Mouse (Mus musculus): Measurements from ENCODE around the gene Otulin.

Otulin gene

GRCm38 (mm10) chr15:27550358-27550992 lies 80.0 kb downstream of the Otulin start:
- DNase-seq (ENCODE audit: low read depth) = no peak

- DNase-seq (ENCODE audit: low read depth) = no peak
These were observed 80.6 kb downstream of the Otulin start for GRCm38 (mm10) chr15:27549878-27550277.

- no peak for DNase-seq (ENCODE audit: low read depth)
These were observed 81.4 kb downstream of the Otulin start for GRCm38 (mm10) chr15:27549071-27549470.

GRCm38 (mm10) chr15:27548110-27548509 lies 82.4 kb downstream of the Otulin start:
- no peak for DNase-seq (ENCODE audit: low read depth)

GRCm38 (mm10) chr15:27545203-27545602 lies 85.3 kb downstream of the Otulin start:
- DNase-seq (ENCODE audit: low read depth) = no peak

- no peak for DNase-seq (ENCODE audit: low read depth)
These were observed 90.7 kb downstream of the Otulin start for GRCm38 (mm10) chr15:27539745-27540144.

GRCm38 (mm10) chr15:27537519-27538223 lies 92.8 kb downstream of the Otulin start:
- no peak for DNase-seq (ENCODE audit: low read depth)

- no peak for DNase-seq (ENCODE audit: low read depth)
These were observed 93.7 kb downstream of the Otulin start for GRCm38 (mm10) chr15:27536771-27537170.

GRCm38 (mm10) chr15:27536186-27536585 lies 94.3 kb downstream of the Otulin start:
- DNase-seq (ENCODE audit: low read depth) = no peak

GRCm38 (mm10) chr15:27535681-27536080 lies 94.8 kb downstream of the Otulin start:
- DNase-seq (ENCODE audit: low read depth) = no peak

- DNase-seq (ENCODE audit: low read depth) = no peak
These were observed 97.5 kb downstream of the Otulin start for GRCm38 (mm10) chr15:27533036-27533435.

- no peak for DNase-seq (ENCODE audit: low read depth)
These were observed 100.5 kb downstream of the Otulin start for GRCm38 (mm10) chr15:27530023-27530422.

GRCm38 (mm10) chr15:27528896-27529295 lies 101.6 kb downstream of the Otulin start:
- DNase-seq (ENCODE audit: low read depth) = no peak

GRCm38 (mm10) chr15:27525233-27526005 lies 105.1 kb downstream of the Otulin start:
- no peak for DNase-seq (ENCODE audit: low read depth)

GRCm38 (mm10) chr15:27519857-27520256 lies 110.6 kb downstream of the Otulin start:
- peak; percentile 71 for DNase-seq (ENCODE audit: low read depth)

- DNase-seq (ENCODE audit: low read depth) = peak; percentile 94
These were observed 112.5 kb downstream of the Otulin start for GRCm38 (mm10) chr15:27518026-27518425.

- DNase-seq (ENCODE audit: low read depth) = peak; percentile 38
These were observed 113.6 kb downstream of the Otulin start for GRCm38 (mm10) chr15:27516927-27517326.

- DNase-seq (ENCODE audit: low read depth) = no peak
These were observed 121.5 kb downstream of the Otulin start for GRCm38 (mm10) chr15:27508982-27509381.

GRCm38 (mm10) chr15:27508169-27508568 lies 122.3 kb downstream of the Otulin start:
- DNase-seq (ENCODE audit: low read depth) = no peak

GRCm38 (mm10) chr15:27506893-27507596 lies 123.4 kb downstream of the Otulin start:
- no peak for DNase-seq (ENCODE audit: low read depth)

GRCm38 (mm10) chr15:27506127-27506886 lies 124.2 kb downstream of the Otulin start:
- peak; percentile 58 for DNase-seq (ENCODE audit: low read depth)
